Mouse (Mus musculus) kidney, embryonic 15.5 days (tissue): ENCODE measurements around the gene Auh. TPM values are rescaled to one million over a fixed set of nuclear protein-coding genes. Genes with fewer than 3 reads are reported as not detected.
A peak's percentile ranks its signal among the peaks of the same experiment; 100 is the strongest.

Source experiments
- ATAC-seq: fragments of 200-750 bp; cut with Nextera tagmentation; replicated peaks from 2 replicates; pipeline ENCODE4 v1.8.0; 2017; ENCODE audit warnings: moderate TSS enrichment; ENCODE audit not compliant: low FRiP score
- H3K27ac ChIP-seq: fragments of 300-500 bp; sonication (generic); 2 replicates; pipeline ENCODE4 v1.5.1; 2015; ENCODE audit warnings: mild to moderate bottlenecking, inconsistent platforms
- H3K27me3 ChIP-seq: fragments of 300-500 bp; sonication (generic); 2 replicates; pipeline ENCODE4 v1.6.1; 2015; ENCODE audit warnings: inconsistent platforms
- H3K36me3 ChIP-seq: fragments of 300-500 bp; sonication (generic); 2 replicates; pipeline ENCODE4 v1.6.1; 2015; ENCODE audit warnings: inconsistent platforms
- H3K4me1 ChIP-seq: fragments of 300-500 bp; sonication (generic); 2 replicates; pipeline ENCODE4 v1.6.1; 2015; ENCODE audit warnings: inconsistent platforms
- H3K4me2 ChIP-seq: fragments of 300-500 bp; sonication (generic); 2 replicates; pipeline ENCODE4 v1.6.1; 2015; ENCODE audit warnings: moderate library complexity, mild to moderate bottlenecking, inconsistent platforms
- H3K4me3 ChIP-seq: fragments of 300-500 bp; sonication (generic); replicated peaks from 2 replicates; pipeline ENCODE4 v1.5.1; 2015; ENCODE audit warnings: mild to moderate bottlenecking, inconsistent platforms
- H3K9ac ChIP-seq: fragments of 300-500 bp; sonication (generic); 2 replicates; pipeline ENCODE4 v1.6.1; 2015; ENCODE audit warnings: mild to moderate bottlenecking, inconsistent platforms
- H3K9me3 ChIP-seq: fragments of 300-500 bp; sonication (generic); replicated peaks from 2 replicates; pipeline ENCODE4 v1.6.1; 2016; ENCODE audit warnings: inconsistent platforms
- WGBS: fragments of 180-500 bp; shearing (Covaris S2); methylation state at CpG from one replicate; pipeline ENCODE4 v1.1.7; 2015; ENCODE audit warnings: mixed read lengths; 5-methylcytosine and 5-hydroxymethylcytosine counted together
- polyA plus RNA-seq: library from polyadenylated mRNA; unstranded; fragments of >200 nt; fragmentation: Nextera tagmentation; extraction: Ambion mirVana; gene quantifications from 2 replicates; pipeline ENCODE4 v1.2.1, GENCODE M21; 2015

The Auh gene
- polyA plus RNA-seq, 1 experiment from 2014 or later = 57.0 TPM

DNA sequence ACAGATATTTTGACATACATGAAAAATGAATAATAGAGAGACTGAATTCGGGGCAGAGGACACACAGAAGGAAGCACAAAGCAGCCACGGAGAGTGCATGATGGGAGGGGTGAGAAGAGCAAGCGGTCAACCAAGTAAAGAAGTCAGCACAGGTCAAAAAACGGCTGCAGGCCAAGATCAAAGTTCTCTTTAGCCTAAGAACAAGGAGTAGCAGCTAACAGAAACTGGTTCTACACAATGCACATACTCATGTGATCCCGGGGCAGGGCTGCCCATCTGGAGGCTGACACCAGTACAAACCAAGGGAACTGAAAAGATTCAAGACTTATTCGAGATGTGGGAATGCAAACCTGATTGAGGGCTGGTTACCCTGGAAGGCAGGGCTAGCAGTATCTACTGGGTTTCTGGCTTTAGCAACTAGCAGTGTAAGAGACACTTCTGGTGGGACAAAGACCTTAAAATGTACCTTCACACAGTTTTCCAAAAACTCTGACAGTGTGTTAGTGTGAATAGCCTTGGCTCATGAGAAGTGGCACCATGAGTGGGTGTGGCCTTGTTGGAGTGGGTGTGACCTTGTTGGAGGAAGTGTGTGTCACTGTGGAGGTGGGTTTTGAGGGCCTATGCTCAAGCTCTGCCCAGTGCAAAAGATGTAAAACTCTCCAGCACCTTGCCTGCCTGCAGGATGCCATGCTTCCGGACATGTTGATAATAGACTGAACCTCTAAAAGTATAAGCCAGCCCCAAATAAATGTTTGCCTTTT is 8.2 kb downstream of the Auh start:
- 0 out of 2 replicates have a peak, but pooled peaks have one; percentile 62 for ATAC-seq

DNA sequence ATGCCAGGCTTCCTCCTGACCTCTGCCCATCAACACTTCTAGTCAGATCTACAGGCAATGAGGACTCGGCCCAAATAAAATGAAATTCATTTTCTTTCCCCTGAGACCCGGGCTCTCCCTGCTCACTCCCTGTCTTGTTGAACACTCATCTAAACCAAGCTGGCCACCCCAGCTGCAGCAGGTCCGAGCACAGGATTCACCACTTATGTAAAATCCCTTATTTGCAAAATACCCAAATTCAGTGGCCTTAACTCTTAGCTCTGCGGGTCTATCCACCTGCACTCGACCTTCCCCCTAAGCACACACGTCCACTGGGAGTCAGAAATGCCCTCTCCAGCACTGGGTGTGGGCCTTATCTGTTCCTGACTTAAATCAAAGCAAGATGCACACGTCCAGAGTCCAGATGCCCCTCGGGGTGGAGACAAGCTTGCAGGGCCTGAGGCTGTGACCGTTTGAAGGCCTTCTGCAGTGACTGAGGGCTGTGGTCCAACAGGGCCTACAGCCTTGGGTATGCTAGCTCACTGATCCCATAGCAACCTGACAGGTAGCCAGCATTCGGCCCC is 9.6 kb downstream of the Auh start:
- Histone ChIP-seq H3K4me2 (no peak overlapping the region), H3K4me3 (no peak overlapping the region), H3K4me1 (peaks cover 14% of the 10 kb centered on the region), H3K9me3 (no peaks in the 10 kb centered on the region), H3K27me3 (no peaks in the 10 kb centered on the region), H3K27ac (no peak overlapping the region), H3K36me3 (no peaks in the 10 kb centered on the region), H3K9ac (no peak overlapping the region)
- no peak for ATAC-seq
- 78% methylated on average over 10 of the region's 10 CpGs for WGBS

More for the DNA sequence above, 8.2 kb downstream of the Auh start:
- H3K4me2 ChIP-seq = no peak overlapping the region
- H3K9ac ChIP-seq = no peak overlapping the region
- H3K9me3 ChIP-seq = no peaks in the 10 kb centered on the region
- H3K4me3 ChIP-seq = no peak overlapping the region
- WGBS = 58% methylated on average over 7 of the region's 7 CpGs
- H3K27ac ChIP-seq = peak overlapping the region; percentile 2; the same call in 1 of the 2 replicates
- H3K36me3 ChIP-seq = no peaks in the 10 kb centered on the region
- H3K27me3 ChIP-seq = no peaks in the 10 kb centered on the region
- H3K4me1 ChIP-seq = peaks cover 11% of the 10 kb centered on the region

DNA sequence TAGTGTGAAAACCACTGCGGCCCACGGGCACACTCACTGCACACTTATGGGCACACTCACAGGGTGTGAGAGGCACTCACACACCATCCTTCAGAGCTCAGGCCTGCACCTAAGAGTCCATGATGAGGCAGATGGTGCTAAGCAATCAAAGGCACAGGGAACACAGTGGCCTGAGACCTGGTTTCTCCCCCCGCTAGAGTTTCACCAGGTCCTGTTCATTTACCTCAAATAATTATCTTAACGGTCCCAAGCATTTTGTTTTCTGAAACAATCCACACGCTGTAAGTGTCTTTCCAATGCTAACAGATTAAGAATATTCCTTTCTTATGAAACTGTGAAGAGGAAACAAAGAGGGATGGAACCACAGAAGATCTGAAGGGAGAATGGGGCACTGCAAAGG is 11.1 kb downstream of the Auh start:
- Histone ChIP-seq H3K27me3 (no peaks in the 10 kb centered on the region), H3K4me2 (no peak overlapping the region), H3K9me3 (no peaks in the 10 kb centered on the region), H3K27ac (no peak overlapping the region), H3K4me1 (peaks cover 19% of the 10 kb centered on the region), H3K36me3 (no peaks in the 10 kb centered on the region), H3K4me3 (no peak overlapping the region), H3K9ac (no peak overlapping the region)
- WGBS = 86% methylated on average over 5 of the region's 5 CpGs
- ATAC-seq = no peak

DNA sequence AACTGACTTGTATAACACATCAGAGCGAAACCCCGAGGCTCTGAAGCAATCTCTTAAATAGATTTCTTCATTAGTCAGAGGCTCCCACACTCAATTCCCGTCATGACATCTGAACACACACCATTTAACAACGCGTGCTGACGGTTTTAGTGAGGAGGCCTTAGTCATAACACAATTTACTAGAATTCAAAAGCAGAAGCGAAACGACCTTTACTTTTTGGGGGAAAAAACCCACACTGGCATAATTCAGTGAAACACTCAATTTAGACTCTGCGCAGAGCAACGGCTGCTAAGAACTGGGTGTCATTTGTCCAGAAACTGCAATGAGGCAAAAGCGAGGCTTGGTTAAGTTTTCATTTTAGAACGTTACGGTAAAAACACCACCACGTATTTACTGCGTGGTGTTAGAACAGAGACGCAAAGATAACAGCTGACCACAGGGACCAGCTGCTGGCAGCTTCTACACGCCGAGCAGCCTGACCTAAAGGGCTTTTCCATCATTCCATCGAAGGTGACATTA is 14.8 kb downstream of the Auh start:
- Histone ChIP-seq H3K4me2 (no peak overlapping the region), H3K9ac (no peak overlapping the region), H3K36me3 (peaks cover 19% of the 10 kb centered on the region), H3K9me3 (no peaks in the 10 kb centered on the region), H3K4me1 (peaks cover 8% of the 10 kb centered on the region), H3K4me3 (no peak overlapping the region), H3K27me3 (no peaks in the 10 kb centered on the region), H3K27ac (no peak overlapping the region)
- ATAC-seq = no peak
- WGBS = 54% methylated on average over 19 of the region's 19 CpGs

DNA sequence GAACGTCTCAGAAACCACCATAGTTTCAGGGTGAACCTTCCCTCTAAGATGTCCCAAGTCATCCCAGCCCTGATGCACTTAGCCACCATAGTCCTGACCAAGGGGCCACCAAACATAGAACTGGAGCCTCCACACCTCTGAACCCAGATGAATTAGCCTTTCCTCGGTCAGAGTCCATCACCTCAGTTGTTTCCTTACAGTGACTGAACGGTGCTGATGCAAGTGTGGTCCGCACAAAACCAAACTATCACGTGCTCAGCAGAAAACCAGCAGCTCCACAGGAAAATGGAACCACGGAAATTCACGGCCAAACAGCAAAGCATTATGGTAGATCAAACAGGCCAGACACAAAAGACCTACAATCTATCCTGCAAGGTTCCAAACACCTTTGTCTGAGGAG is 15.6 kb downstream of the Auh start:
- Histone ChIP-seq H3K27ac (no peak overlapping the region), H3K4me2 (no peak overlapping the region), H3K27me3 (no peaks in the 10 kb centered on the region), H3K9ac (no peak overlapping the region), H3K4me1 (peaks cover 8% of the 10 kb centered on the region), H3K9me3 (no peaks in the 10 kb centered on the region), H3K4me3 (no peak overlapping the region), H3K36me3 (peaks cover 26% of the 10 kb centered on the region)
- no peak for ATAC-seq
- WGBS = 74% methylated on average over 7 of the region's 7 CpGs

DNA sequence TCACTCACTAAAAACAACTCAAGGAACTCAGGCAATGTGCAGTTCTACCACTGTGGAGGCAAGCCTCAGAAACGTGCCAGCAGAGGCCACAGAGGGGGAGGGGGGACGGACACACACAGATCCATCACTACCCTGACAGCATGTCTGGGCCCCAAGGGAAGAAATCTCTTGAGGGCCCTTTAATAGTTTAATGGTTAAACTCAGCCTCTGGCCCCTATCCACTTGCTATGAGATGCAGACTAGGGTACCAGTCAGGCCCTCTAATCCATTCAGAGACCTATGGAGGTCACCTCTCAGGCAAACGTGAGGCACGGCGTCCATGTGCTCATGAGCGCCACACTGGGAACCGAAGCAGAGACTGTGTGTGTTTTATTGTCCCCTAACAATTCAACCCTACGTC is 17.0 kb downstream of the Auh start:
- Histone ChIP-seq H3K27me3 (no peaks in the 10 kb centered on the region), H3K4me2 (no peak overlapping the region), H3K27ac (no peak overlapping the region), H3K36me3 (peaks cover 41% of the 10 kb centered on the region), H3K9me3 (no peaks in the 10 kb centered on the region), H3K4me1 (peaks cover 8% of the 10 kb centered on the region), H3K9ac (no peak overlapping the region), H3K4me3 (no peak overlapping the region)
- 41% methylated on average over 8 of the region's 8 CpGs for WGBS
- ATAC-seq = peak; percentile 70

DNA sequence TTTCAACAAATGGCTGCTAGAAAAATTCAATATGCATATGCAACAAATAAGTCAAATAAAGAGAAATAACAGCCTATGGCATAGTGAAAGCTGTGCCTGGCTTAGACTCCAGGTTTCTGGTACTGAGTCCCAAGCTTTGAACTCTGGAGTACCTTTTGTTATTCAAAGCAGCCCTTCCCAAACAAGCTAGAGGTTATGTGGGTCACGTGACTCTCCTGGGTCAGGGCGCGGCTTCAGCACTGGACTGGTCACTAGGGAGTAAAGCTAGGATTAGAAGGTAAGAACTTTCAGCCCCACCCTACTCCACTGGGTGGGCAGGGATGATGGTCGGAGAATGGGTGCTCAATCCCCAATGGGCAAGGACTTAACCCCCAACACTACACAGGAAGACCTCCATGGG is 18.2 kb downstream of the Auh start:
- no peak for ATAC-seq
- Histone ChIP-seq H3K36me3 (peaks cover 52% of the 10 kb centered on the region), H3K27me3 (no peaks in the 10 kb centered on the region), H3K4me3 (no peak overlapping the region), H3K27ac (no peak overlapping the region), H3K4me1 (peaks cover 8% of the 10 kb centered on the region), H3K9me3 (no peaks in the 10 kb centered on the region), H3K9ac (no peak overlapping the region), H3K4me2 (no peak overlapping the region)
- 80% methylated on average over 4 of the region's 4 CpGs for WGBS

DNA sequence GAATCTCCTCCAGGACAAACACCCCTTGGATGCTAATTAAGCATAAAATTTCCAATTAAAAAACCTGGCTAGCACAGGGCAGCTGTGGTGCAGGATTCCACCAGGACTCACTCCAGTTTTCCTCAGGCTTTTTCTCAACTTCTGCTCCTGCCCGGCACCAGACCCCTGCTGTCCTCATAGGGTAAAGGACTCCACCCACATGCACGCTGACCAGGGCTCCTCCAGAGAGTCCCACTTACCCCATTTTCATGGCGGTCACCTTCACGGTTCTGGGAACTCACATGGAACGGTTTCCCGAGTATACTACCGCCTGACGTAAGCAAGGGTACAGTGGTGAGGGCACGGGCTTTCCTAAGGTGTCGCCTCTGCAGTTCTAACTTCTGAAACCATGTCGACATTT is 23.2 kb downstream of the Auh start:
- Histone ChIP-seq H3K9ac (no peak overlapping the region), H3K9me3 (no peaks in the 10 kb centered on the region), H3K4me1 (peaks cover 39% of the 10 kb centered on the region), H3K4me3 (no peak overlapping the region), H3K4me2 (no peak overlapping the region), H3K27ac (no peak overlapping the region), H3K36me3 (peaks cover 42% of the 10 kb centered on the region), H3K27me3 (no peaks in the 10 kb centered on the region)
- WGBS = 89% methylated on average over 11 of the region's 11 CpGs
- ATAC-seq = no peak

DNA sequence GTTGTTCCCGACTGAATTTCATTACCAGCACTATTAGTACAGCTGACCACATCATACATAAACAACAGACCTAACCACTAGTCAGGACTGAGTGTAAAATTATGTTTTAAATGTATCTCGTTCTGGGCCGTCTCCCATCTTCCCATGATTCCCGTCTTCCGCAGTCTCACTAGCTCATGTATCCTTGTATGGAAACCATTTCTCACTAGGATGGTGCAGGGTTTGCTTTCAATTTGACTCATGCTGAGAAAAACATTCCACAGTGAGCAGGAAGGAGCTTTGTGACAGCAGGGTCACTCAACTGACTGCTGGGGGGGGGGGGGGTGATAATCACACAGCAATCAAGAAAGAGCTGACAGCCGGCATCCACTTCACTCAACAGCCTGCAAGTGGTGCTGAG is 25.3 kb downstream of the Auh start:
- ATAC-seq = no peak
- H3K4me3 ChIP-seq = no peak overlapping the region
- peaks cover 28% of the 10 kb centered on the region for H3K36me3 ChIP-seq
- H3K9ac ChIP-seq = no peak overlapping the region
- no peak overlapping the region for H3K4me2 ChIP-seq
- no peaks in the 10 kb centered on the region for H3K9me3 ChIP-seq
- peaks cover 51% of the 10 kb centered on the region for H3K4me1 ChIP-seq
- H3K27me3 ChIP-seq = no peaks in the 10 kb centered on the region
- H3K27ac ChIP-seq = peak overlapping the region; percentile 68
- 42% methylated on average over 6 of the region's 6 CpGs for WGBS

DNA sequence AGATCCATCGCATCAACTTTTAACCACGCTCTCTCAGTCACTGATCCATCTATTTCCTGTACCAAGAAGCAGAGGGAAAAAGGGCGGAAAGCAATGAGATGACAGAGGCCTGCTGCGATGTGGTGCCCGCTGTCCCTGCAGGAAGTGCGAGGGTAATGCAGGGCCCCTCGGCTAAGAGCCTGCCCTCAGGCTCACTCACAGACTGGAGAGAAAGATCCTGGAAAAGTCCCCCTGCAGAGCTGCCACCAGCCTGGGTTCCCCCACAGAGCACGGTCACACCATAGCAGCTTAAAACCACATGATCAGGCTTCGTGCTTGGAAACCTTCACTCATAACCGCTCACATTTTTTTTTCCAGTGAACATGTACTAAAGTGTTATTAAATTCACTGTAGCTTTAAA is 25.7 kb downstream of the Auh start:
- peaks cover 51% of the 10 kb centered on the region for H3K4me1 ChIP-seq
- H3K36me3 ChIP-seq = peaks cover 24% of the 10 kb centered on the region
- no peak overlapping the region for H3K9ac ChIP-seq
- H3K27me3 ChIP-seq = no peaks in the 10 kb centered on the region
- H3K4me2 ChIP-seq = no peak overlapping the region
- WGBS = 34% methylated on average over 10 of the region's 10 CpGs
- ATAC-seq = no peak
- no peak overlapping the region for H3K4me3 ChIP-seq
- H3K27ac ChIP-seq = peak overlapping the region; percentile 68
- H3K9me3 ChIP-seq = no peaks in the 10 kb centered on the region

DNA sequence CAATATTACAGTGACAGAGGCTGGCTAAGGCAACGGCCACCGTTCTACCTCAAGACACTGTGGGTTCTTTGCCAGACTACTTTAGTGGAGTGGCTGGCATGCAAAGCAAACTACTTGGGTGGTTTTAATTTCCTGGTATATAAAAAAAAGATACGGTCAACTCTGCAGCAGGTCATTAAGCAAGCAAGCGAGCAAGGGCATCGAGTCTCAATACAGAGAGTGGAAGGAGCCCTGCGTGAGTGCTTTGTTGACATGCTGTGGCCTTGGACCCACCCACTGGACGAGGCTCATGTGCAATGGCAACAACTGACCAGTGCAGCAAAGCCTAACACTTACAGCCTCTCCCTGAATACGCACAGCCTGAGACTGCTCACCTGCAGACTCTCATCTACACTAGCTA is 27.0 kb downstream of the Auh start:
- ATAC-seq = peak; percentile 52; the same call in 1 of the 2 replicates
- H3K4me1 ChIP-seq = peaks cover 51% of the 10 kb centered on the region
- peak overlapping the region; percentile 47 for H3K27ac ChIP-seq
- WGBS = 56% methylated on average over 8 of the region's 8 CpGs
- no peaks in the 10 kb centered on the region for H3K27me3 ChIP-seq
- no peak overlapping the region for H3K9ac ChIP-seq
- H3K4me2 ChIP-seq = no peak overlapping the region
- H3K4me3 ChIP-seq = no peak overlapping the region
- peaks cover 12% of the 10 kb centered on the region for H3K36me3 ChIP-seq
- H3K9me3 ChIP-seq = no peaks in the 10 kb centered on the region

DNA sequence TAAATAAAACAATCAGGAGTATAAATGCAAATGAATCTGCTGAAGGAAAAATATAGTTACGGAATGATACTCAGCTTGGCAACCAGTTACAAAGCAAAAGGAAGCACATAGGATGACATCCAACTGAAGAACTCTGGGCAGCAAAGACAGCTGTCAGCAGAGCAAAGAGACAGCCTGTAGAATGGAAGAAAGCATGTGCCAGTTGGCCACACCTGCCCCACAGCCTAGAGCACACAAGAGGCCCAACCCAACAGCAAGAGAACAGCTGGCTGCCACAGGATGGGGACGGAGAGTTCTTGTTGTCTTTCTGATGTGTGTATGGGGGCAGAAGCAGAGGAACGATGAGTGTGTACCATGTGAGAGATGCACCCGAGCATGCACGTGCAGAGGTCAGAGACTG is 29.8 kb downstream of the Auh start:
- ATAC-seq = no peak
- H3K4me1 ChIP-seq = peaks cover 49% of the 10 kb centered on the region
- WGBS = 86% methylated on average over 5 of the region's 5 CpGs

More for the DNA sequence above, 29.8 kb downstream of the Auh start:
- no peak overlapping the region for H3K4me3 ChIP-seq
- H3K27ac ChIP-seq = no peak overlapping the region
- no peak overlapping the region for H3K4me2 ChIP-seq
- no peaks in the 10 kb centered on the region for H3K27me3 ChIP-seq
- H3K36me3 ChIP-seq = peaks cover 10% of the 10 kb centered on the region
- no peaks in the 10 kb centered on the region for H3K9me3 ChIP-seq
- H3K9ac ChIP-seq = no peak overlapping the region
